Mouse (Mus musculus): ENCODE measurements around the gene Aipl1. TPM values are rescaled to one million over a fixed set of nuclear protein-coding genes. Genes with fewer than 3 reads are reported as not detected.

The Aipl1 gene
- polyA plus RNA-seq, 2 experiments, result 0.11 TPM

DNA sequence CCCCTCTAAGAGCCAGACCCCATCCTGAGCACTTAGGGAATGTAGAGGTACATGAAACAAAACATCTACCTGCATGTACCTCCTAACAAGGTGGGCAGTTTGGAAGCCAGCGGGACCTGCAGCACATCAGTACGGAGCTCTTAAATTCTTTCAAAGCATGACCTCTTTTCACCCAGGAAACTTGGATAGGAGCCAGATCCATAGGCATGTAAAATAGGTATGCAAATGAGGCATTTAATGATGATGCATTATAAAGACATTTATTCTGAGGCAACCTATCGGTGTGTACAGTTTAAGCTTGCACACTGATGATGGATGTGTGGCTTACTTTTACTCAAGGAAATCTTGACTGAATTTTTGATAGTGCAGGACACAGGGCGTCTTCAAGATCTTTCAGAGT lies 22.6 kb downstream of the Aipl1 start:
- H3K4me1 ChIP-seq (replicated peaks; ENCODE audit: control insufficient read depth in 2 of 2, insufficient read depth in 2 of 2, low read length in 1 of 2), result peaks cover 0 to 2% of the 10 kb centered on the region in 2 experiments; a peak in 1 of 4 replicates
- H3K4me3 ChIP-seq (ENCODE audit: insufficient read depth in 1 of 2, low read depth in 2 of 2, low read length in 2 of 2), result no peak overlapping the region
- no peak overlapping the region for H3K4me2 ChIP-seq (ENCODE audit: low read depth)
- no peaks in the 10 kb centered on the region for H3K27me3 ChIP-seq (ENCODE audit: control insufficient read depth, insufficient read depth, low read length)
- H3K27ac ChIP-seq, result no peak overlapping the region
- no peak overlapping the region for H3K9ac ChIP-seq (replicated peaks)
- 65% methylated on average over 4 of the region's 4 CpGs for WGBS (ENCODE audit: insufficient replicate concordance)
- ATAC-seq (ENCODE audit: insufficient read depth), result no peak
- DNase-seq (ENCODE audit: low read depth in 3 of 3, low spot score in 3 of 3), result no peak
- TF ChIP-seq CTCF (IDR thresholded peaks at IDR 0.05; ENCODE audit: low read depth), result no peak
- TF ChIP-seq EP300 (IDR thresholded peaks at IDR 0.05; ENCODE audit: low read depth), result no peak
- no peaks in the 10 kb centered on the region for H3K9me3 ChIP-seq (ENCODE audit: control insufficient read depth, low read length)
- H3K36me3 ChIP-seq (replicated peaks; ENCODE audit: control insufficient read depth, insufficient read depth, low read depth), result no peaks in the 10 kb centered on the region

DNA sequence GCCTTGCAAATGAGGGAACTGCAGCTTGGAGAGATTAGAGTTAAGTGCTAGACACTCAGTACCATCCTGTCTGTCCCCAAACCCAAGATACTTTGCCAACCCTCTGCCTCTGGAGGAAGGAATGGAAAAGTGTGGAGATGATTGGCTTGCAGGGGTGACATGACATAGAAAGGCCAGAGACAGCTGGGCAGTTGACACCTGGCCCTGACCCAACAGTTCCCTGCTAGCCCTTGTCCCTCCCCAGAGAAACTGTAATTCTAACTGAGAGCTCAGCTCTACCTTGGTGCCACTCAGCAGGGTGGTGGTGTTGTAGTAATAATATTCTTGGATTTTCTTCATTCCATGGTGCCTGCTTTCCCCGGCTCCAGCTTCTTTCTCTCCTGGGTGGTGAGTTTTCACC lies 25.4 kb downstream of the Aipl1 start:
- no peak overlapping the region for H3K4me3 ChIP-seq (ENCODE audit: insufficient read depth in 1 of 2, low read depth in 2 of 2, low read length in 2 of 2)
- TF ChIP-seq CTCF (IDR thresholded peaks at IDR 0.05; ENCODE audit: low read depth) (no peak), EP300 (IDR thresholded peaks at IDR 0.05; ENCODE audit: low read depth) (no peak)
- no peaks in the 10 kb centered on the region for H3K9me3 ChIP-seq (ENCODE audit: control insufficient read depth, low read length)
- H3K4me1 ChIP-seq (replicated peaks; ENCODE audit: control insufficient read depth in 2 of 2, insufficient read depth in 2 of 2, low read length in 1 of 2), result peaks cover 0 to 2% of the 10 kb centered on the region in 2 experiments; a peak in 1 of 4 replicates
- no peak overlapping the region for H3K4me2 ChIP-seq (ENCODE audit: low read depth)
- no peak for ATAC-seq (ENCODE audit: insufficient read depth)
- H3K27ac ChIP-seq, result no peak overlapping the region
- H3K9ac ChIP-seq (replicated peaks), result no peak overlapping the region
- WGBS (ENCODE audit: insufficient replicate concordance), result 45% methylated on average over 1 of the region's 1 CpGs
- DNase-seq (ENCODE audit: low read depth in 3 of 3, low spot score in 3 of 3), result no peak
- H3K27me3 ChIP-seq (ENCODE audit: control insufficient read depth, insufficient read depth, low read length), result no peaks in the 10 kb centered on the region
- no peaks in the 10 kb centered on the region for H3K36me3 ChIP-seq (replicated peaks; ENCODE audit: control insufficient read depth, insufficient read depth, low read depth)

DNA sequence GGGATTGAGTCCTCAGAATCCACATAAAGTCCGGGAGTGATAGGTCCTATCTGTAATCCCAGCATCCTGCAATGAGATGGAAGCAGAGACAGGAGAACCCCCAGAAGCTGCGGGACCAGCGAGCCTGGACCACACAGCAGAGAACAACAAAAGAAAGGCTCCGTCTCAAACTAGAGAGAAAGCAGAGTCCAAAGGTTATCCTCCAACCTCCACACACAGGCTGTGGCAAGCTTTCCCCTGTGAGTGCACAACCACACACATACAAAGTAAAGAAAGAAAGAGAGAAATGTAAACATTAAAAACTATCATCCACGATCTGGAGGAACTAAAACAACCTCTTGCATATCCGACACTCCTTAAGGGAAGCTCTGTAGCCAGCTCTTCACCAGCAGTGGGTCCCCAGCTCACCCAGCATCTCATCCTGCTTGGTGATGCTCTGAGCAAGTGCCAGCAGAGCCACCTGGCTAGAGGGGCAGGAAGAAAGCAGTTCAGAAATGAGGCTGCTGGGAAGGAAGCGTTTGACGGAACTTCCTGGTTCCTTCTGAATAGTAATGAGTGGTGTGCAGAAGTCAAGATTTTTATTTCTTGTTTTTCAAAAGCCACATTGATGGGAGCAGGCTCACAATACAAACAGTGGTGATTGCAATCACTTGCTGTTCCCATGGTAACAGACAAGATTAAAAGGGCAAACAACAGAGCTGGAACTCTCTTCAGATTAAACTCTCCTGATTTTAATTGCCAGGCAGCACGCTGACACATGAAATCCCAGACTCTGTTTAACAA lies 26.2 kb downstream of the Aipl1 start:
- no peaks in the 10 kb centered on the region for H3K36me3 ChIP-seq (replicated peaks; ENCODE audit: control insufficient read depth, insufficient read depth, low read depth)
- H3K4me1 ChIP-seq (replicated peaks; ENCODE audit: control insufficient read depth in 2 of 2, insufficient read depth in 2 of 2, low read length in 1 of 2), result peaks cover 0 to 2% of the 10 kb centered on the region in 2 experiments; a peak in 1 of 4 replicates
- no peak for DNase-seq (ENCODE audit: low read depth in 3 of 3, low spot score in 3 of 3)
- H3K27me3 ChIP-seq (ENCODE audit: control insufficient read depth, insufficient read depth, low read length), result no peaks in the 10 kb centered on the region
- H3K4me3 ChIP-seq (ENCODE audit: insufficient read depth in 1 of 2, low read depth in 2 of 2, low read length in 2 of 2), result no peak overlapping the region
- H3K27ac ChIP-seq, result no peak overlapping the region
- no peak overlapping the region for H3K9ac ChIP-seq (replicated peaks)
- ATAC-seq (ENCODE audit: insufficient read depth), result no peak
- H3K9me3 ChIP-seq (ENCODE audit: control insufficient read depth, low read length), result no peaks in the 10 kb centered on the region
- WGBS (ENCODE audit: insufficient replicate concordance), result 39% methylated on average over 9 of the region's 9 CpGs
- no peak for TF ChIP-seq EP300 (IDR thresholded peaks at IDR 0.05; ENCODE audit: low read depth)
- TF ChIP-seq CTCF (IDR thresholded peaks at IDR 0.05; ENCODE audit: low read depth), result no peak
- no peak overlapping the region for H3K4me2 ChIP-seq (ENCODE audit: low read depth)

DNA sequence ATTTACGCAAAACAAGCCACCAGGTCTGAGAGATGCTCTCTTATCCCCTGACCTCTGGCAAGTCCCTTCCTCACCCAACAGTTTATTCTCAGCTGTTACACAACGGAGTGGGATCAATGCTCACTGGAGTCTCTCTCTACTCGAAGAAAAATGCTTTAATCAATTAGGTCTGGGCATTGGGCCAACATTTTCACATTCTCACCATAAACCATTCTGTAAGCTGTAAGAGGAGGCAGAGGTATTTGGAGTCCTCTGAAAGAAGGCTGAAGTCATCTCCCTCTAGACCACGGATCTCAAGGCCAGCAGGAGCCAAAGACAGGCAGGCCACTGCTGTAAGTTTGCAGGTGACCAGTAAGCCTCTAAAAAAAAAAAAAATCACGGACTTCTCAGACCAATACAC lies 26.9 kb downstream of the Aipl1 start:
- 39% methylated on average over 5 of the region's 5 CpGs for WGBS (ENCODE audit: insufficient replicate concordance)
- H3K4me2 ChIP-seq (ENCODE audit: low read depth), result no peak overlapping the region

DNA sequence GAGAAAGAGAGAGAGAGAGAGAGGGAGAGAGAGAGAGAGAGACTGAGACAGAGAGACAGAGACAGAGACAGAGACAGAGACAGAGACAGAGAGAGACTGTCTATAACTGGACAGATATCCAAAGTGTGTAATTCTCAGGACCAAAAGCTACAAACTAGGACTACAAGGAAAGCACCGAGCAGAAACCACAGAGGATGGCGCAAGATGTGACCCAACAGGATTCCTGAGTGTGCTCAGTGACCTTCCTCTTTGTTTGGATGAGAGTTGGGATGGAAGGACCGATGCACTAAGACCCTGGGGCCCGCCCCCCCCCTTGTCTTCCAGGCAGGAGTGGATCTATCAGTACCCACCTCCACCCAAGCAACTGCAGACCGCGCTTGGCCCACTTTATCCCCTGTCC lies 31.8 kb downstream of the Aipl1 start:
- WGBS (ENCODE audit: insufficient replicate concordance), result 55% methylated on average over 6 of the region's 6 CpGs
- Histone ChIP-seq H3K9ac (replicated peaks) (no peak overlapping the region), H3K27ac (no peak overlapping the region), H3K4me1 (replicated peaks; ENCODE audit: control insufficient read depth in 2 of 2, insufficient read depth in 2 of 2, low read length in 1 of 2) (peaks cover 0 to 2% of the 10 kb centered on the region in 2 experiments; a peak in 1 of 4 replicates), H3K4me2 (ENCODE audit: low read depth) (no peak overlapping the region), H3K36me3 (replicated peaks; ENCODE audit: control insufficient read depth, insufficient read depth, low read depth) (no peaks in the 10 kb centered on the region), H3K9me3 (ENCODE audit: control insufficient read depth, low read length) (no peaks in the 10 kb centered on the region), H3K4me3 (ENCODE audit: insufficient read depth in 1 of 2, low read depth in 2 of 2, low read length in 2 of 2) (no peak overlapping the region), H3K27me3 (ENCODE audit: control insufficient read depth, insufficient read depth, low read length) (no peaks in the 10 kb centered on the region)
- DNase-seq (ENCODE audit: low read depth in 3 of 3, low spot score in 3 of 3), result no peak
- ATAC-seq (ENCODE audit: insufficient read depth), result no peak
- TF ChIP-seq CTCF (IDR thresholded peaks at IDR 0.05; ENCODE audit: low read depth) (no peak), EP300 (IDR thresholded peaks at IDR 0.05; ENCODE audit: low read depth) (no peak)

More for the DNA sequence above, 26.9 kb downstream of the Aipl1 start:
- Histone ChIP-seq H3K9ac (replicated peaks) (no peak overlapping the region), H3K4me1 (replicated peaks; ENCODE audit: control insufficient read depth in 2 of 2, insufficient read depth in 2 of 2, low read length in 1 of 2) (peaks cover 0 to 2% of the 10 kb centered on the region in 2 experiments; a peak in 1 of 4 replicates), H3K27ac (no peak overlapping the region), H3K4me3 (ENCODE audit: insufficient read depth in 1 of 2, low read depth in 2 of 2, low read length in 2 of 2) (no peak overlapping the region), H3K27me3 (ENCODE audit: control insufficient read depth, insufficient read depth, low read length) (no peaks in the 10 kb centered on the region), H3K9me3 (ENCODE audit: control insufficient read depth, low read length) (no peaks in the 10 kb centered on the region), H3K36me3 (replicated peaks; ENCODE audit: control insufficient read depth, insufficient read depth, low read depth) (no peaks in the 10 kb centered on the region)
- no peak for TF ChIP-seq CTCF (IDR thresholded peaks at IDR 0.05; ENCODE audit: low read depth)
- TF ChIP-seq EP300 (IDR thresholded peaks at IDR 0.05; ENCODE audit: low read depth), result no peak
- ATAC-seq (ENCODE audit: insufficient read depth) (no peak), DNase-seq (ENCODE audit: low read depth in 3 of 3, low spot score in 3 of 3) (no peak)
